Mouse (Mus musculus): Measurements from ENCODE around the gene Rcn3.
A peak's percentile ranks its signal among the peaks of the same experiment; 100 is the strongest.

DNA sequence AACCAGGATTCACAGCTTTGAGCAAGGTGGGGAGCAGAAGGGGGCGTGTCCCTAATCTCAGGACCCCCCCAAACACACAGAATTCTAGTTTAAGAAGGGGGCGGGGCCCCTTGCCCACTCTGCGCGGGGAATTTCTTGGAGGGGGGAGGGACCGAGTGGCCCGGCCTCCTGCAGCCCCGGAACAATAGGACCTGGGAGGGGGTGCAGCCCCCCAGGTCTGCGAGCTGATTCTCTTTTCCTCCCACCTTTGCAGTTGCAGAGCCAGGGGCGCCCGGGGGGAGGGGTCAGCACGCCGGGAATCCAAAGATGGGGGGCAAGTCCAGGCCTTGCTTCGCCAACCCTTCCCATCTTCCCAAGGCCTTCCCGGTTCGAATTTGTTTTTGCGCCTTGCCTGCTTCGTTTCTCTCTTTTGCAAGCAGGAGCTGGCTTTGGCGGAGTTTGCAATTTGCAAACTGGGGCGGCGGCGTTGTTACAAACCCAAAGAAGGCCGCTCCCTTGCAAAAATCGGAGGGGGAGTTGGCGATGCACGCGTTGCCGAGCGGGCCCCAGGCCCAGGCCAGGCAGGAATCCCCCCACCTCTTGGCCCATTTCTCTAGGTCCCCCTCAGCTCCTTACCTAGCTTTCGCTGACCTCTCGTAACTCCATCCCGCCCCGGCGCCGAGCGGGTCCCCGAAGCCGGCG, 39.7 kb downstream of the Rcn3 start:
- TF ChIP-seq CTCF (IDR thresholded peaks at IDR 0.05; ENCODE audit: low read depth) (peak; percentile 3; the same call in 1 of the 2 replicates), EP300 (optimal IDR thresholded peaks at IDR 0.05) (no peak)
